Mouse (Mus musculus): ENCODE results near the gene Sirt4. TPM values are rescaled to one million over a fixed set of nuclear protein-coding genes. Genes with fewer than 3 reads are reported as not detected.

Sirt4 gene
- polyA plus RNA-seq, 1 experiment = 13.6 TPM

- Histone ChIP-seq H3K27me3 (ENCODE audit: control insufficient read depth, insufficient read depth, insufficient read length) (no peaks in the 10 kb centered on the region), H3K4me2 (ENCODE audit: low read depth) (peak overlapping the region; percentile 81), H3K36me3 (ENCODE audit: control insufficient read depth, insufficient read depth) (no peaks in the 10 kb centered on the region), H3ac (ENCODE audit: control insufficient read depth, insufficient read length) (no peak overlapping the region), H3K4me3 (peak overlapping the region; percentile 17), H3K79me2 (ENCODE audit: control insufficient read depth, insufficient read depth) (no peaks in the 10 kb centered on the region)
- no peak for TF ChIP-seq SRF (IDR thresholded peaks at IDR 0.05; ENCODE audit: control insufficient read depth, insufficient read length, low read depth)
- peak; percentile 88 for TF ChIP-seq TCF3 (IDR thresholded peaks at IDR 0.05; ENCODE audit: insufficient read length, low read depth)
- TF ChIP-seq MYOD1 (IDR thresholded peaks at IDR 0.05; ENCODE audit: control insufficient read depth in 1 of 3, insufficient read length in 2 of 3, low read depth in 2 of 3) = peak in 2 of 3 experiments; percentile 93 to 95
- no peak for TF ChIP-seq E2F4 (IDR thresholded peaks at IDR 0.05; ENCODE audit: insufficient read depth)
- TF ChIP-seq POLR2A (IDR thresholded peaks at IDR 0.05; ENCODE audit: insufficient read length, low read depth) = peak; percentile 62
- TF ChIP-seq MAX (IDR thresholded peaks at IDR 0.05; ENCODE audit: low read depth) = no peak
- TF ChIP-seq MYOG (IDR thresholded peaks at IDR 0.05; ENCODE audit: control insufficient read depth in 1 of 3, insufficient read depth in 1 of 3, insufficient read length in 2 of 3, low read depth in 2 of 3) = peak; percentile 55 to 98 (median 94)
- peak; percentile 79 for TF ChIP-seq CEBPB (IDR thresholded peaks at IDR 0.05; ENCODE audit: insufficient read depth, poor library complexity, severe bottlenecking)
- no peak for TF ChIP-seq REST (IDR thresholded peaks at IDR 0.05; ENCODE audit: insufficient read depth, insufficient read length)
- no peak for TF ChIP-seq USF1 (IDR thresholded peaks at IDR 0.05; ENCODE audit: low read depth)
- TF ChIP-seq POLR2AphosphoS2 (IDR thresholded peaks at IDR 0.05; ENCODE audit: insufficient read length, low read depth) = peak; percentile 10
- TF ChIP-seq TCF12 (IDR thresholded peaks at IDR 0.05; ENCODE audit: insufficient read depth, poor library complexity, severe bottlenecking) = peak; percentile 85
Measured at GRCm38 (mm10) chr5:115491771-115492322, 7.3 kb upstream of the Sirt4 start.

- TF ChIP-seq TCF12 (IDR thresholded peaks at IDR 0.05; ENCODE audit: insufficient read depth, poor library complexity, severe bottlenecking) (no peak), MAX (IDR thresholded peaks at IDR 0.05; ENCODE audit: low read depth) (no peak), REST (IDR thresholded peaks at IDR 0.05; ENCODE audit: insufficient read depth, insufficient read length) (no peak), MYOD1 (IDR thresholded peaks at IDR 0.05; ENCODE audit: control insufficient read depth in 1 of 3, insufficient read length in 2 of 3, low read depth in 2 of 3) (no peak), POLR2AphosphoS2 (IDR thresholded peaks at IDR 0.05; ENCODE audit: insufficient read length, low read depth) (no peak)
- Histone ChIP-seq H3K36me3 (ENCODE audit: control insufficient read depth, insufficient read depth) (no peaks in the 10 kb centered on the region), H3K4me2 (ENCODE audit: low read depth) (peak overlapping the region; percentile 81), H3K4me3 (peak overlapping the region; percentile 17), H3K79me2 (ENCODE audit: control insufficient read depth, insufficient read depth) (no peaks in the 10 kb centered on the region), H3ac (ENCODE audit: control insufficient read depth, insufficient read length) (no peak overlapping the region), H3K27me3 (ENCODE audit: control insufficient read depth, insufficient read depth, insufficient read length) (no peaks in the 10 kb centered on the region)
Measured at GRCm38 (mm10) chr5:115491076-115491475, 6.6 kb upstream of the Sirt4 start.

GRCm38 (mm10) chr5:115490638-115491000 lies 6.1 kb upstream of the Sirt4 start:
- no peak for TF ChIP-seq E2F4 (IDR thresholded peaks at IDR 0.05; ENCODE audit: insufficient read depth)
- TF ChIP-seq MYOD1 (IDR thresholded peaks at IDR 0.05; ENCODE audit: control insufficient read depth in 1 of 3, insufficient read length in 2 of 3, low read depth in 2 of 3) = no peak
- TF ChIP-seq MAX (IDR thresholded peaks at IDR 0.05; ENCODE audit: low read depth) = no peak
- no peak for TF ChIP-seq MYOG (IDR thresholded peaks at IDR 0.05; ENCODE audit: control insufficient read depth in 1 of 3, insufficient read depth in 1 of 3, insufficient read length in 2 of 3, low read depth in 2 of 3)
- no peak for TF ChIP-seq TCF3 (IDR thresholded peaks at IDR 0.05; ENCODE audit: insufficient read length, low read depth)
- TF ChIP-seq TCF12 (IDR thresholded peaks at IDR 0.05; ENCODE audit: insufficient read depth, poor library complexity, severe bottlenecking) = no peak
- no peak for TF ChIP-seq POLR2AphosphoS2 (IDR thresholded peaks at IDR 0.05; ENCODE audit: insufficient read length, low read depth)
- TF ChIP-seq SRF (IDR thresholded peaks at IDR 0.05; ENCODE audit: control insufficient read depth, insufficient read length, low read depth) = no peak
- no peak for TF ChIP-seq POLR2A (IDR thresholded peaks at IDR 0.05; ENCODE audit: insufficient read length, low read depth)
- TF ChIP-seq REST (IDR thresholded peaks at IDR 0.05; ENCODE audit: insufficient read depth, insufficient read length) = no peak
- no peak for TF ChIP-seq USF1 (IDR thresholded peaks at IDR 0.05; ENCODE audit: low read depth)
- no peak for TF ChIP-seq CEBPB (IDR thresholded peaks at IDR 0.05; ENCODE audit: insufficient read depth, poor library complexity, severe bottlenecking)
- H3K79me2 ChIP-seq (ENCODE audit: control insufficient read depth, insufficient read depth) = no peaks in the 10 kb centered on the region
- H3ac ChIP-seq (ENCODE audit: control insufficient read depth, insufficient read length) = peak overlapping the region; percentile 42
- H3K4me3 ChIP-seq = peak overlapping the region; percentile 17
- H3K27me3 ChIP-seq (ENCODE audit: control insufficient read depth, insufficient read depth, insufficient read length) = no peaks in the 10 kb centered on the region
- H3K36me3 ChIP-seq (ENCODE audit: control insufficient read depth, insufficient read depth) = no peaks in the 10 kb centered on the region
- H3K4me2 ChIP-seq (ENCODE audit: low read depth) = peak overlapping the region; percentile 81

- Histone ChIP-seq H3K79me2 (ENCODE audit: control insufficient read depth, insufficient read depth) (no peaks in the 10 kb centered on the region), H3ac (ENCODE audit: control insufficient read depth, insufficient read length) (peak overlapping the region; percentile 42), H3K4me3 (peak overlapping the region; percentile 17), H3K4me2 (ENCODE audit: low read depth) (peak overlapping the region; percentile 96), H3K27me3 (ENCODE audit: control insufficient read depth, insufficient read depth, insufficient read length) (no peaks in the 10 kb centered on the region), H3K36me3 (ENCODE audit: control insufficient read depth, insufficient read depth) (no peaks in the 10 kb centered on the region)
- TF ChIP-seq TCF12 (IDR thresholded peaks at IDR 0.05; ENCODE audit: insufficient read depth, poor library complexity, severe bottlenecking) = no peak
- TF ChIP-seq E2F4 (IDR thresholded peaks at IDR 0.05; ENCODE audit: insufficient read depth) = no peak
- peak; percentile 88 for TF ChIP-seq POLR2AphosphoS2 (IDR thresholded peaks at IDR 0.05; ENCODE audit: insufficient read length, low read depth)
- TF ChIP-seq SRF (IDR thresholded peaks at IDR 0.05; ENCODE audit: control insufficient read depth, insufficient read length, low read depth) = no peak
- TF ChIP-seq REST (IDR thresholded peaks at IDR 0.05; ENCODE audit: insufficient read depth, insufficient read length) = no peak
- TF ChIP-seq MAX (IDR thresholded peaks at IDR 0.05; ENCODE audit: low read depth) = no peak
- no peak for TF ChIP-seq MYOG (IDR thresholded peaks at IDR 0.05; ENCODE audit: control insufficient read depth in 1 of 3, insufficient read depth in 1 of 3, insufficient read length in 2 of 3, low read depth in 2 of 3)
- peak; percentile 85 for TF ChIP-seq POLR2A (IDR thresholded peaks at IDR 0.05; ENCODE audit: insufficient read length, low read depth)
- TF ChIP-seq MYOD1 (IDR thresholded peaks at IDR 0.05; ENCODE audit: control insufficient read depth in 1 of 3, insufficient read length in 2 of 3, low read depth in 2 of 3) = no peak
- peak; percentile 80; the same call in 1 of the 2 replicates for TF ChIP-seq CEBPB (IDR thresholded peaks at IDR 0.05; ENCODE audit: insufficient read depth, poor library complexity, severe bottlenecking)
- TF ChIP-seq TCF3 (IDR thresholded peaks at IDR 0.05; ENCODE audit: insufficient read length, low read depth) = no peak
- TF ChIP-seq USF1 (IDR thresholded peaks at IDR 0.05; ENCODE audit: low read depth) = no peak
Measured at GRCm38 (mm10) chr5:115489699-115490637, 5.4 kb upstream of the Sirt4 start.
